Mouse (Mus musculus) gastrocnemius, postnatal 14 days (tissue): ENCODE measurements at regions not wholly inside any gene's neighbourhood (a gene's known extent, or its start where the extent isn't known, plus 50 kb on each side); places are given as distances from the start of the nearest gene placed in this dataset.

Experiments
- DNase-seq: peaks from one replicate; pipeline ENCODE4 v3.0.0; 2021; ENCODE audit warnings: mixed read lengths
- intact Hi-C: fragments of 180-260 bp; cut with DNase I; formaldehyde crosslinking; loops from one replicate; pipeline ENCODE4 v1.15.1; 2025; ENCODE audit warnings: low total_unique reads

DNA sequence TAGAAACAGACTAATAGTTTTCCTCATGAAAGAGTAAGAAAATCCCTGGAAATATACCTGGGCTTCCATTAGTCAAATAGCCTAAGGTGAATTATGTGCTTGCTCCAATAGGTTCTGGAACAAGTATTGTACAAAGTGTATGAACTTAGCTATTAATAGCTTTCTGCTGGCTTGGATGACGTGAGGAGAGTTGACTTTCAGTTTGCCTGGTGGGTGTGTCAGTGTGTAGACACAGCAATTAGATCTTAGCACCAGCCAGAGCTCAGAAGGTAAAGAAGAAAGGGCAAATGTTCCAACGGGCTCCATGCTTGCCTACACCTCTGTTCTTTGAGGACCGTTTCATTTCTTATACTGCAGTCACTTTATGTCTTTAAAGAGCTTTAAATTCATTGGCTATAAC is 654.8 kb upstream of the Mef2c start:
- intact Hi-C loops: no loop called here
- DNase-seq: no peak

DNA sequence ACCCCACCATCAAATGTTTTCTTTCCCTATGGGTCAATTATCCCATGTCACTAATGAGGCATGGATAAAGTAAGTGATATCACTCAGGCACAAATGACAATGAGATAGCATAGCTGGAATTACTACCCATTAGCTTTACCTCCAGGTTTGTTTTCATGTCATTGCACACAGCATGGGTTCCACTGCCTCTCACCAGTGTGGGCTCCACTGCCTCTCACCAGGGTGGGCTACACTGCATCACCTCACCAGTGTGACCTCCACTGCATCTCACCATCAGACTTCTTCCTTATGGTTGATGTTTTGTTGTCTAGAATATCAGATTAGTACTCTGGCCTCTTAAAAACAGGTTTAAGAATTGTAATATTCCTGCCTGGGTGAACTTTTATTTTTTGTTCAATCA is 634.0 kb upstream of the Mef2c start:
- no peak for DNase-seq
- intact Hi-C loops: no loop called here

DNA sequence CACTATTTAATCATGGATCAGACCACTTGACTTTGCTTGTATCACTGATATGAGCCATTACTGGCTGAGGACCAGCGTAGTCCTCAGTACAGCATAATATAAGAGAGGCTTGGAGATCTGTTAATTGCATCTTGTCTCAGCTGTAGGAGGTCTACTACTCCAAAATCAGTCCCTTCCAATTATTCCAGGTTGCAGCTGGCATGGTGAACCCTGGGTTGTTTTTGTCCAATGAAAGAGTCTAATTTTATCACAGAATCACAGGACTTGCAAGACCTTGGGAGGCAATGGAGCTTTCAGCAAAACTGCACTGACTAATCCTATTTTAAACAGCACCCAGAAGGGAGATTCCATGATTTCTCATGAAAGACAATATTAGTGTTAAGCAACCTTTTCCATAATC is 629.7 kb upstream of the Mef2c start:
- DNase-seq: no peak
- intact Hi-C loops: no loop called here

DNA sequence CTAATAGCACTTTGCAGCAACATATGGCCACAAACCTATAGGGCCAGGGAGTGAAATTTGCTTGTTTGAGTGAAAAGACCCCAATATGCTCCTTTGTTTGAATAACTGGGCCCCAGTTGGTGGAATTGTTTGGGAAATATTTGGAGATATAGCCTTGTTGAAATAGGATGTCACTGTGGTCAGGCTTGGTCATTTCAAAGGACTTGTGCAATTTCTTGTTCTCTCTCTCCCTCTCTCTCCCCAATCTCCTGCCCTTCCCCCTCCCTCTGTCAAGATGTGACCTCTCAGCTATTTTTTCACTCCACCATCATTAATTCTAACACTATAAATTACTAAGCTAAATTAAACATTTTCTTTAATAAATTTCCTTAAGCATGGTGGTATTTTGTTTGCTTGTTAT is 620.5 kb upstream of the Mef2c start:
- intact Hi-C loops: no loop called here
- no peak for DNase-seq

DNA sequence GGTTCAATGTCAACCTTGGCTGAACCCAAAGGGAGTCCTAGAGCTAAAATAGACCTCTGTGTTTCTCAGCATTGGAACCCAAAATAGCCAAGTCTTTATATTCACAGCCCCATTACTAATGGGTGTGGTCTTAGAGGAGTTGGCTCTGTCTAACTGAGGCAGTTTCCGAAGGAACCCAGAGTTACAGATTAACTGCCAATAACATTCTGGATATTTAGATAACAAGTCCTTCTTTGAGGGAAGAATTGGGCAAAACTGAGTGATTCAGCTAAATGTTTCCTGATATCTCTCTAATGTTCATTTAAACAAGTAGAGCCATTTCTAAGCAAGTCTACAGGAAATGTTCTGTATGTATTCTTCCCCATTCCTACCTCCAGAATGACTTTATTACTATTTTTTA is 615.1 kb upstream of the Mef2c start:
- intact Hi-C loops: no loop called here

DNA sequence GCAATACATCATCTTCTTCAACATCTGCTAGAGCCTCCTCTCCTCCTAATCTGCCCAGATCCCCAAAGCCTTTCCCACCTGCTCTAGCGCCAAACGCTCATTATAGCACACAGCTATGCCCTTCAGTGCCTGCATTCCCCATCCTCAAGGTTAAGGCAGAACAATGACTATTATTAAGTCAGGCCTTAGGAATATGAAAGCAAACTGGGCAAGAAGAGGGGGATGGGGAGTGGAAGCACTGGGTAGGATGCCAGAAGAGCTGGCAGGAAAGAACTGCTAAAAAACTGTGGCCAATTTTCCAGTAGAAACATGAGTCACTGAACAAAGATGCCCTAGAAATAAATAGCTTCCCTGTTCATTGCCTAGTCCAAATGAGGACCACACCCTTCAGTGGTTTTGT is 611.1 kb upstream of the Mef2c start:
- intact Hi-C loops: no loop called here
- no peak for DNase-seq

More for the DNA sequence above, 615.1 kb upstream of the Mef2c start:
- DNase-seq: no peak

DNA sequence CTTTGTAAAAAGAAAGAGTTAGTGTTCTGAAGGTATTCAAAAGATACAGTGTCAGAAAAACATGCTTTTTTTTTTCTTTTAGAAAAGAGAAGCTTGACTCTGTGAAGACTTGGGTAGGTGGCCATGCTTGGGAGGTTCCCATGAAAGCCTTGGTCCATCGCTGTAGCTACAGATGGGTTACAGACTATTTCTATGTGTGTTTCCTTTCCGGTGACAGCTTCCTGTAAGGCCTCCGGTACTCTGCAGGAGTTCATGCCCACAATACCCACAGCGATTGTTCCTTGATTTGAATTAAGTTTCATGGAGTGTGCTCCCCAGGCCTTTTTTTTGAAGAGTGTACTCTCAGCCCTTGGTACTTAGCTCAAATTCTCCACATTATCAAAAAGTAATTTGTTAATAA is 604.1 kb upstream of the Mef2c start:
- no peak for DNase-seq
- intact Hi-C loops: no loop called here

DNA sequence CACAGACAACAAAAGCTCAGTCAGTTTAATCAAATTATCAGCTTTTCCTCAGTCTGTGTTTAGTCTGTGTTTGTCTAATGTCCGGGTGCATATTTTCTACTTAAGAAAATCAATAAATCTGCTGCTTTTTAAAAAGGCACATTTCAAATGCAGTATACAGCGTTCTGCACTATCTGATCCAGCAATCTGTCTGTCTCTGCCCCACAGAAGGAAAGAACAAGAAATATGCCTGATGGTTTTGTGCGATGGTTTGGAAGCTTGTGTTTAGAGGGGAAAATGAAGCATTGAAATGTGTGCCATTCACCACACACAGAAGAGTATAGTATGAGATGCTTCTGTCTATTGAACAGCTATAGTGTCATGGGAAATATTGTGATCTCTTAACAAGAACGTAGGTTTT is 601.7 kb upstream of the Mef2c start:
- no peak for DNase-seq
- intact Hi-C loops: no loop called here

DNA sequence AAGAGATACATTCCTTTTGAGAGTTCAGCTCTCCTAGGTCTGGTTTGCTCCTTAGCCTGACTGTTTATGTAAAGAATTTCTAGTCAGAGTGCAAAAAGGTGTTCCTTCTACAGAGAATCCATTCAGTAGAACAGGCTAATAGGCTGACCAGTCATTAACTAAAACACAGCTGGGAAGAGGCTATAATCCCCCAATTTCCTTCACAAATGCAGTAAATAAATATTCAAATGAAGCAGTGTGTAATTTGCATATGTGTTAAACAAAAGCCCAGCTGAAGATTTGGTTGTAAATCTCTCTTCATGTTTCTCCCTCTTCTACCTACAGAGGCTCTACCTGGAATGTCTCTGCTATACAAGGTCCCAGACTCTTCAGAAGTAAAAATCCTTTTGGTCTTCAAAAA is 600.2 kb upstream of the Mef2c start:
- intact Hi-C loops: no loop called here
- no peak for DNase-seq

DNA sequence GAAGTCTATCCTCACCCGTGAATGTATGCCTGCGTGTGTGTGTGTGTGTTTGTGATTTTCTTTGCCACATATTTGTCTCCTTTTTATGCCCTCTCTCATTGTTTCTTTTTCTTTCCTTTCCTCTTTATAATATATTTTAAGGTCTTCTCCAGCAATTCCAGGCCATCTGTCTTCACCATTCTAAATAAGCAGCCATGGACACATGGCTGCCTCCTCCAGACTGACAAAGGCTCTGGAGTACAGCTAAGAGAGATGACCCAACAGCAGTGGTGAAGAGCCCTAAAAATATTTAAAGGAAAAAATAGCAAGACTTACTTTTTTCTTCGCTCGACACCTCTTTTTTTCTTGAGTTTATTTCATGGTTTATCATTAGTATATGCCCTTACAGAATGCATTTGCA is 596.1 kb upstream of the Mef2c start:
- intact Hi-C loops: no loop called here
- no peak for DNase-seq

DNA sequence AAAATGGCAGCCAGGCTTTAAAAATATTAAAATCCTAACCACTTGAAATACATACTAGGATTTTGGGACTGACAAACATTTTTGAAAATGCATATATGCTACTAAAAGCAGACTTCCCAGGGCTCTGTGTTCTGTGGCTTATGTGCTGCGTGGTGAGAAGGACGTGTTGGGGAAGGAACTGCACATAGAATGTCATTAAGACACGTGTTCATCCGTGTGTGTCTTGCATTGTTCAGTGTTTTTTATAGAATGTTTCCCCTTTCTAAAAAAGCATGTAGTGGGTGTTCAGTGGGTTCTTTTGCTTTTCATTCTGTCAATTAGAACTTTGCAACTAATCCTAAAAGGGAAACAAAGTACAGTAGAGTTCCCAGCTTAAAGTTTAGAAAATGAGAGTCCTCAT is 594.7 kb upstream of the Mef2c start:
- intact Hi-C loops: no loop called here

DNA sequence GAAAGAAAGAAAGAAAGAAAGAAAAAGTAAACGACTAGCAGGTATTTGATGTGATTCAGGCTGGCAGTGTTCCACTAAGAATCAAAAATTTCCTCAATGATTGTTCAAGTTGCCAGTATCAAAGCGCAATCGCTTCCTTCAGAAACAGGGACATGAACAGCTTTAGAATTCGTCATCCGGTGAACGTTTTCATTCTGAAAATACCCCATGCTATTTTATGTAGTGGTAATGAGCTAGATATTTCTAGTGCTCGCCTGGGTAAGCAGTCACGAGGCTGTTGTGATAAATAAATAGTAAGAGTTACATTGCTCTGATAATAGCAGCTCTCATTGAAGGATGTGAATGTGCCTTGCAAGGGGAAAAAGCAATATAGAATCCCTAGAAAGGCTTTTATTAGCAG is 591.0 kb upstream of the Mef2c start:
- intact Hi-C loops: no loop called here

More for the DNA sequence above, 594.7 kb upstream of the Mef2c start:
- DNase-seq: no peak

DNA sequence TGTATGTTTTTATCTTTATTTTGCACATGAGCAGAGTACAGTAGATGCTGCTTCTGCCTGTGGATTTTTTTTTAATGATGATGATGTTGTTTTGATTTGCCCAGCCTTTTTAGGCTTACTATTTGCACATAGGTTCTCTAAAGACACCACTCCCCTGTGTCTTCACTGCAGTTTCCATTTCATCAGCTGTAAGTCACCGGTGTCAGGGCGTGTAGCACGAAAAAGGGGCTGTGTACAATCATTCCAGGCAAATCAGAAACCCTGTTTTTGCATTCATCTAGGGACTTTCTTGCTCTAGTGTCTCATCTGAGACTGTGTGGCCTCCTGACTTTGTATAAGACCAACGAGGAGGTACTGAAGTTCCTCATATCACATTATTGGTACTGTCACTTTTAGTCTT is 588.6 kb upstream of the Mef2c start:
- intact Hi-C loops: no loop called here
- DNase-seq: no peak

More for the DNA sequence above, 591.0 kb upstream of the Mef2c start:
- DNase-seq: no peak

DNA sequence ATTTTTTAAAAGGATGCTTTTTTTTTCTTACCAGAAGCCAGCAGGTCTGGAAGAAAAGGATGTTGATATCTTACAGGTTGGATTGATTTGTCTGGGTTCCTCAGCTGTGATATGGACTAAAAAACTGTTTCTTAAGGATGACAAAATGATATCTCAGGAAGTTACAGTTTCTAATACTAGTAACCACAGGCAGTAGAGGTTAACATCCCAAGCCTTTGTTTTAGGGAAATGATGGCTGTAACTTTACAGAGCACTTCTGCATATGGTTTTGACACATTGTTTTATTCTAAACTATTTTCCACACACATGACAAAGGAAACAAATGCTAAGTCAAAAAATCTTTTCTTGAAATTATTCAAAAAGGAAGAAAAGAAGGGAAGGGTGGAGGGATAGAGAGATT is 573.8 kb upstream of the Mef2c start:
- no peak for DNase-seq
- intact Hi-C loops: no loop called here

DNA sequence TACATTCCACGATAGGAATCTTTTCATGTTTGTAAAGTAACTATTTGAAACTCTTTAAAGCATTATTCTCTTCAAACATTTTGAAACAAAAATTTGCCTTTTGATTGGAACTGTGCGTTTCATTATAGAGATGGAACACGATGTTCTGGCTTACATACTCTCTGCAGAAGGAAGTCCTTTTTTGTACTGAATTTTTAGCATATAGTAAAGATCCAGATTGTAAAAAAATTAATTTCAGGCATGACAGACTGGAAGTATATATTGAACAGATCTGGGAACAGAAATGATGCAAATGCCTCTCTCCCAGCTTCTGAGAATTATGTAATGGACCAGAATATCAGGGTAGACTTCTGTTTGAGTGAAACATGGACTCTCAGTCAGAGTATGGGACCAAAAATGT is 566.0 kb upstream of the Mef2c start:
- DNase-seq: no peak
- intact Hi-C loops: no loop called here

DNA sequence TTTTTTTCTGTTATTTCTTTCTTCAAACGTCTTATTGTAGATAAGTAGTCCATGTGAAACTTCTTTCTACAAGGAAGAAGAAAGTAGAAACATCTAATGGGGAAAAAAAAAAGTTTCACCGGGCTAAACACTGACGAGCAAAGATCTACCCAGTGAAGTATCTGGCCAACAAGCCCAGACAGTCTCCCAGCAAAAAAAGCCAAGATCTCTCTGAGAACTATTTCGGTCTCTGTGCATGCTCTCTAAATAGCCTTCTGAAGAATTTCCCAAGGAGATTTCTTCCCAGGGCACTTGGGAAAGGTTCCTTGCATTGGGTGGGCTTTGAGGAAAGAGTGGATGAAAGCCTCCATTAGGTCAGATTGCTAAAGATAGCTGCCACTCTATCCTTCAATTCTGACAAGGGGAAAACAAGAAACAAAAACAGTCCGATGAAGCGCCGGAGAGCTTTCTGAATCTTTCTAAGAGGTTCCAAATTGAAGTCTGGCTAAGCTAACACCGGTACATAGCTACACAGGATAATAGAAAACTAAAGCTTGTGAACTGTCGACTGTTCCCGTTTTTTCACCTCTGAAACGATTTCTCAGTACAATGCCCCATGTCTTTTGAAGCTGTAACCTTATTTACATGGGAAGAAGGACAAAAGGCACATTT is 561.0 kb upstream of the Mef2c start:
- DNase-seq: no peak
- intact Hi-C loops: no loop called here

DNA sequence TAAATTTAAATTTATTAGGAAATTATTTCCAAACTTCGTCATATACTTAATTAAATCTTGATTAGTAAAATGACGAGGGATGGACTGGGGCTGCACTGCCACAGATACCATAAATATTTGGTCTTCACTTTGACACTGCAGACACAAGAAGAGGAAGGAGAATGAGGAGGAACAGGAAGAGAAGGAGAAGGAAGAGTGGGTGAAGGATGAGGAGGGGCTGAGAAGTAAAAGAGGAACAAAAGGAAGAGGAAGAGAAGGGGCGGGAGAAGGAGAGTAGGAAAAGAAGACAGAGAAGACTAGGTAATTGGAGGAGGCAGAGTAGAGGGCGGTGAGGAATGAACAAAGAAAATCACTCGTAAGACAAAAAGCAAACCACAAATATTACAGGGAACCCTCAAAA is 556.9 kb upstream of the Mef2c start:
- DNase-seq: no peak
- intact Hi-C loops: no loop called here

DNA sequence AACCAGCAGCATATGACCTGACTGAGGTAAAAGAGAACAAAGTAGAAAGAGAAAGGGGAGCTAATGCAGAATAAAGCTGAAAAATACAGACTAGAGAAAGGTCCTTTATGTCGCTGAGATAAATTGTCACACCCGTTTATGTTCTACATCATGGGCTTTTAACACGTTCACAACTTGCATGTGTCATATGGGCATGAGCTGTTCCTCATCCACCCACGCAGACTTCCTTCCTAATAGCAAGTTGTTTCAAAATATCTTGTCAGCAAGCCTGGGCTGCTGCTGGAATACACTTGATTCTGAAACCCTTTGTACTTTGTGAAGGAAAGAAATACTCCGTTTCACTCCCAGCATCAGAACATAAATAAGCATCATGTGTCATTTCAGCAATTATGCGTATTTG is 554.3 kb upstream of the Mef2c start:
- intact Hi-C loops: no loop called here
- DNase-seq: no peak

DNA sequence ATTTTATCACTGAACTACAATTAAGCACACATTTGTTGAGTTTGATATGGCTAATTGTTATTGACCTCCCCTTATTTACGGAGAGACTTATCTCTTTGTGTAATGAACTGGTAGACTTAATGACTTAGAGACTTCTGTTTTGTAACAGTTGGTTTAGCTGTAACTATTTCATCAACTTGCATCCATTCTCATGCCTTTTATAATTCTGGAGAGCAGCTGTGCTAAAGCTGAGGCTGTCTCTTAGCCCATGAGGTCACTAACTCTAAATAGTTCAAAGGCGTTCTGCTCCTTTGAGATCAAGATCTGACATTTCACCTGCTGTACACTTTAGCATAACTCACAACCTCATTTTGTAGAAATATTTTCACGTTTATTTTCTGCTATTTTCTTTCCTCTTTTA is 541.5 kb upstream of the Mef2c start:
- intact Hi-C loops: no loop called here
- DNase-seq: no peak

DNA sequence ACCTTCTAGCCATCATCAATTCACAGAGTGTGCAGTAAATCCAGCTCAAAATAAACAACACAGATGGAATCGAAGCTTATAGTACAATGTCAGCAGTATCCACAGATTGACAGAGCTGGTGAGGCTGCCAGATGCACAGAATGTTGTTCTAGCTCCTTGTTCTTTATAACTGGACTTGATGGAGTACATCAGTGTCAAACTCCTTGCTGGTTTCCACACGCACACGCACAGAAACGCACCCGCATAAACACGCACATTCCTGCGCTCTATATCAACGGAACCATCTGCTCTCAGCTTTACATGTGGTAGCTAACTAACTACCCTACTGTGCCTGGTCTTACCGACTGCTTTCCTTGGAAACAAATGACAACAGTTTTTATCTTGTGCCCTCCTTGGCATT is 532.1 kb upstream of the Mef2c start:
- DNase-seq: no peak
- intact Hi-C loops: no loop called here

DNA sequence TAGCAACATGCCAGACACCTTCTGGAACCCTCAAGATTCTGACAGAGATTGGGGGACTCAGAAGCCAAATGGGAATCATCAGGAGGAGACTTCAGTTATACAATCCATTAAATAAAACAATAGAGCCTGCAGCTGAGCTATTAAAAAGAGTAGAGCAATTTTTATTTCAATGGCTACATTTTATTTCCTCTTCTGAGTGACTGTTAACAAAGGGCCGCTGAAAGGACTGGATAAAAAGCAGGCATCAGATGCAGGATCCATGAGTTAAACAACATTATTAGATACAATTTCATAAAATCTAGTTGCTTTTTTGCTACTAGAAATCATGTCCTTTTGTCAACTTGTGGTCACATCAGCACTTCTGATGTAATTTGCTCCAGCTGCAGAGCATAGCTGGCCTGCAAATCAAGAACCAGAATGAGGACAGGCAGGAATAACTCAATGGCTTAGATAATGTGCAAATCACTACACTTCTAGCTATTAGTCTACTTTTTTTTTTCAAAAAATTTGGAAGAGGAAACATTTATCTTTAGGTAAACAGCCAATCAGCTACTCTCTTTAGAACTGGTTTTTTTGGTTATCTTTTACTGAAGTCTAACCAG is 529.5 kb upstream of the Mef2c start:
- intact Hi-C loops: no loop called here
- DNase-seq: no peak

DNA sequence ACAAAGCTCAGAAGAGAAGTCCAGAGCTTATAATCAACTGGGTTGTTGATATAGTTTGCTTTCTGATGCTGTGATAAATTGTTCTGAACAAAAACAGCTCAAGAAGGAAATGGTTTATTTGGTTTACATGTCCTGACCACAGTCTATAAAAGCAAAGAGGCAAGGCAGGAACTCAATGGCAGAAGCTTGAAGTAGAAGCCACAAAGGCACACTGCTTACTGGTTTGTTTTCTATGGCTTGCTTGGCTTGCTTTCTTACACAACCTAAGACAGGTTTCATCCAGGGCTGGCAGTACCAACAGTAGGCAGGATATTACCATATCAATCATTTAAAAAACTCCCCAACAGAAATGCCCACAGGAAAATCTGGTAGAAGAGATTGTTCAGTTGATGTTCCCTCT is 502.7 kb upstream of the Mef2c start:
- DNase-seq: no peak
- intact Hi-C loops: no loop called here
